Mouse (Mus musculus) olfactory bulb, adult 2 months (tissue): ENCODE results near the gene Zfp64. TPM values are rescaled to one million over a fixed set of nuclear protein-coding genes. Genes with fewer than 3 reads are reported as not detected.

Experiments
- H3K27ac ChIP-seq: fragments of 200-500 bp; 2 replicates; pipeline ENCODE4 v1.5.1; 2012; ENCODE audit warnings: low read depth, low read length; ENCODE audit not compliant: insufficient read depth
- H3K4me1 ChIP-seq: fragments of 200-500 bp; 2 replicates; pipeline ENCODE4 v1.6.1; 2012; ENCODE audit warnings: low read length; ENCODE audit not compliant: control insufficient read depth, insufficient read depth
- H3K4me3 ChIP-seq: fragments of 200-500 bp; 2 replicates; pipeline ENCODE4 v1.5.1; 2012; ENCODE audit warnings: mild to moderate bottlenecking, low read depth, low read length, moderate library complexity; ENCODE audit not compliant: insufficient read depth
- CTCF ChIP-seq: fragments of 200-500 bp; IDR thresholded peaks from 2 replicates; pipeline ENCODE4 v1.5.1; 2012; ENCODE audit warnings: low read depth, mild to moderate bottlenecking, low read length, moderate library complexity; ENCODE audit not compliant: insufficient read depth
- POLR2A ChIP-seq: fragments of 200-500 bp; IDR thresholded peaks from 2 replicates; pipeline ENCODE4 v1.6.1; 2012; ENCODE audit warnings: mild to moderate bottlenecking, low read depth, low read length, moderate library complexity; ENCODE audit not compliant: insufficient read depth
- WGBS: fragments of 180-500 bp; shearing (Covaris S2); methylation state at CpG from one replicate; pipeline ENCODE4 v1.1.7; 2018; 5-methylcytosine and 5-hydroxymethylcytosine counted together
- polyA plus RNA-seq: library from polyadenylated mRNA; stranded (reverse); fragments of >200 nt; gene quantifications from 2 replicates; pipeline ENCODE4 v1.2.4, GENCODE M21; 2012; ENCODE audit warnings: low replicate concordance; ENCODE audit not compliant: missing spikeins, insufficient read depth, insufficient read length

Gene Zfp64
- polyA plus RNA-seq, 1 experiment: not detected

DNA sequence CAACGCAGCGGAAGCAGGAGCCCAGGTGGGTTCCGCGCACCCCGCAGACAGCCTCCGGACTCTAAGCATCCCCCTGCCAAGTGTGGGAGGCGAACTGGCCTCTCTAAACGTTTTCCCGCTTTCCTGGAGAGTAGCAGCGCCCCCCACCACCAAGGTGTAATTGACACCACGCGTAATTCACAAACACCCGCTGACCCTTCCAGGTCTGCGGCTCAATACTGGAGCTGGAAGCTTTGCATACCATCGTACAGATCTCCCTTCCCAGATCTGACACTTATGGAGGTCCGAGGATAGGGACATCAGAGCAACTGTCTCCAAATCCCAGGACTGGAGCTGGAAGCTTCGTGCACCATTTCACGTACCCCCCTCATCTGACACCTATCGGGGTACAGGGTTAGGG is 43.9 kb downstream of the Zfp64 start:
- TF ChIP-seq POLR2A (no peak), CTCF (no peak)
- H3K4me3 ChIP-seq: no peak overlapping the region
- H3K4me1 ChIP-seq: peaks cover 13% of the 10 kb centered on the region
- H3K27ac ChIP-seq: no peak overlapping the region
- 5% methylated on average over 19 of the region's 19 CpGs for WGBS

DNA sequence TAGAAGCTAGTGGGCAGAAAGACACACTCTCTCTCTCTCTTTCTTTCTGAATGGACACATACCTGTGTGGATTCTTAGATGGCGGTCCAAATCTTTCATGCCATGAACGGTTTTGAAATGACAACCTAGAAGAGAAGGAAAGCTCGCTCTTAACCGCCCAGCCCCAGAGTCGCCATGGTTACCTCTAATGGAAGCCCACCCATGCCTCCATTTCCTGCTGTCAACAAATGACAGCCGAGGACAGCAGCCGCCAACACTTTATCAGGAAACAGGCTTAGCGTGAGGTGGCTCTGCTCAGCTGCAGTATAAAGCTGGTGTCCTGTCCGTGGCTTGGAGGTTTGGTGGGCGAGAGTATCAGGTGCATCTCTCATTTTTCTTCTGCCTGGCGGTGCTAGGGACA is 49.4 kb downstream of the Zfp64 start:
- no peak overlapping the region for H3K4me3 ChIP-seq
- no peak overlapping the region for H3K27ac ChIP-seq
- H3K4me1 ChIP-seq: peaks cover 3% of the 10 kb centered on the region; the same call in 1 of the 2 replicates
- TF ChIP-seq POLR2A (no peak), CTCF (no peak)
- WGBS: 79% methylated on average over 11 of the region's 11 CpGs

DNA sequence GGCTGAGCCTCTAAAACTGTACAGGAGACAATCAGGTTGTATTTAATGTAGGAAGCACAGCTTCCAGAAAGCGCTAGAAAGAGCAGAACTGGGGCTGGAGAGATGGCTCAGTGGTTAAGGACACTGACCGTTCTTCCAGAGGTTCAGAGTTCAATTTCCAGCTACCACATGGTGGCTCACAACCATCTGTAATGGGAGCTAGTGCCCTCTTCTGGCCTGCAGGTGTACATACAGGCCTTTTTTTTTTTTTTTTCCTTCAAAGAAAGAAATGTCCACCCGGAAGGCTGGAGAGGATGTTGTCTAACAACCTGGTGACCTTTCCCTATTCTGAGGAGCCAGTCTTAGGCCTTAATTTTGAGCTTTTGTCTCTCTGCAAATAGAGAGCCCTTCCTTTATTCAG is 50.5 kb downstream of the Zfp64 start:
- no peak overlapping the region for H3K27ac ChIP-seq
- 88% methylated on average over 3 of the region's 3 CpGs for WGBS
- no peak overlapping the region for H3K4me3 ChIP-seq
- TF ChIP-seq CTCF (no peak), POLR2A (no peak)
- peaks cover 3% of the 10 kb centered on the region; the same call in 1 of the 2 replicates for H3K4me1 ChIP-seq

DNA sequence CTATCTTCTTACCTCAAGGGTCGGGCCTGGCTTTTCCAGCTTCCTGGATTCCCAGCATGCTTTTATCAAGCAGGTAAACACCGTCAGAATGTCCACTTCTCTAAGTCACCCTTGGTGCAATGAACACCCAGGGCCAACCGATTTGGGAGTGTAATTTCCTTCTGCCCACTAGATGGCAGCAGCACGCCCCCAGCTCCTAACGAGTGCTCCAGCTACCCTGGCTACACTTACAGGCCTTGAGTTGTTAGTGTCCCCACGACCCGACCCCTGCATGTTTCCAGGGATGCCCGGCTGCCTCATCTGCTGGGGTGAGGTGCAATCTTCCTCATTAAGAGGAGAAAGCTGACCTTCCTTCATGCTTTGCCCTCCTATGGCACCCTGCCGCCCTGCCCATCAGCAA is 51.2 kb downstream of the Zfp64 start:
- WGBS: 16% methylated on average over 9 of the region's 9 CpGs
- Histone ChIP-seq H3K27ac (no peak overlapping the region), H3K4me3 (no peak overlapping the region), H3K4me1 (peaks cover 3% of the 10 kb centered on the region; the same call in 1 of the 2 replicates)
- TF ChIP-seq CTCF (peak; percentile 42; the same call in 1 of the 2 replicates), POLR2A (no peak)

DNA sequence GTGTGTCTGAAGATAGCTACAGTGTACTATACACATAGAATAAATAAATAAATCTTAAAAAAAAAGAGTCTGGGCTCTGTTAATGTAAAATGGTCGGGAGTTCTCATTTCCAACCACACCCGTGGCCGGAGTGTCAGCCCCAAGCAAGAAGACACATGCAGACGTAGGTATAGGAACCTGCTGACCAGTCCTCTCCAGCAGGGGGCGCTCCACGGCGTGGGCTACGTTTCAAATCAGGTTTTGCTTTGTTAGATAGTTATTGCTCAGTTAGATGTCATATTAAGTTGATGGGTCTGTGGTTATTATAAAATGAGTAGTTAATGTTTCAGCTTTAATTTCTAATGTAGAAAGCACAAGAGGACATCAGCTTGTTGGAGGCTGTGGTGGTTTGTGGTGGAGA is 52.8 kb downstream of the Zfp64 start:
- no peak overlapping the region for H3K27ac ChIP-seq
- TF ChIP-seq CTCF (0 out of 2 replicates have a peak, but pooled peaks have one; percentile 35), POLR2A (no peak)

DNA sequence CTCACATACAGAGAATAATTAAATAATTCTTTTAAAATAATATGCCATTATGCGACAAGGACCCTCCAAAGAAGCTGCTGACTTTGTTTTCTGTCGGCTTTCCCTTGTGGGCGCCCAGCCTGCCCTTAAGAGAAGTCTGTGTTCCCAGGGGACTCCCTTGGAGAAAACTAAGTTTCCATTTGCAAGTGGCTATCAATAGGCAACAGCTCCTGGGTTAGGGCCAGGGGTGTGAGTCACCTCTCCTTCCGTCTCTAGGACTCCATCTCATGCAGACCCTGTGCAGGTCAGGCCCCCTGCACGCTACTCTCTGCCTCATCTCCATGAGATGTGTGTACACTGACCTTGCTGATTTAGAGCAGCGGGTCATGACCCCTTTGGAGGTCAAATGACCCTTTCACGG is 57.5 kb downstream of the Zfp64 start:
- 86% methylated on average over 7 of the region's 7 CpGs for WGBS

More for the DNA sequence above, 52.8 kb downstream of the Zfp64 start:
- H3K4me3 ChIP-seq: no peak overlapping the region
- WGBS: 33% methylated on average over 8 of the region's 8 CpGs
- peaks cover 3% of the 10 kb centered on the region; the same call in 1 of the 2 replicates for H3K4me1 ChIP-seq

DNA sequence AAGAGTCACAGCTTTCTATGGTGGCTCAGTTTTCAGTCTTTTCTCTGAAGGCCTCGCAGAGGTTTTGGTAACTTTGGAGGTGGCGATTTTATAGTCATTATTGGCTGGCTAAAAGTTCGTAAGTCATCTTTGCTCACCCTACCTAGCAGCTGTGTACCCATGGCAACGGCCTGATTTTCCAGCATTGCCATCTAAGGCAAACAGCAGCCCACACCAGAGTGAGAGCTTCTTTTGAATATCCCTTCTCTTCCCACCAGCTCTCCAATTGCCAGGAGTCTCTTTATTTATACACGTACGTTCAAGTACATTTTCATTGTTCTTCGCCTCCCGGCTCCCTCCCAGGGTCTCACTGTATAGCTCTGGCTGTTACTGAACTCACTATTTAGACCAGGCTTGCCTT is 59.9 kb downstream of the Zfp64 start:
- TF ChIP-seq POLR2A (no peak), CTCF (no peak)
- Histone ChIP-seq H3K4me3 (no peak overlapping the region), H3K4me1 (no peaks in the 10 kb centered on the region), H3K27ac (no peak overlapping the region)
- 69% methylated on average over 8 of the region's 8 CpGs for WGBS

More for the DNA sequence above, 57.5 kb downstream of the Zfp64 start:
- Histone ChIP-seq H3K27ac (no peak overlapping the region), H3K4me1 (no peaks in the 10 kb centered on the region), H3K4me3 (no peak overlapping the region)
- no peak for TF ChIP-seq CTCF
- TF ChIP-seq POLR2A: no peak

DNA sequence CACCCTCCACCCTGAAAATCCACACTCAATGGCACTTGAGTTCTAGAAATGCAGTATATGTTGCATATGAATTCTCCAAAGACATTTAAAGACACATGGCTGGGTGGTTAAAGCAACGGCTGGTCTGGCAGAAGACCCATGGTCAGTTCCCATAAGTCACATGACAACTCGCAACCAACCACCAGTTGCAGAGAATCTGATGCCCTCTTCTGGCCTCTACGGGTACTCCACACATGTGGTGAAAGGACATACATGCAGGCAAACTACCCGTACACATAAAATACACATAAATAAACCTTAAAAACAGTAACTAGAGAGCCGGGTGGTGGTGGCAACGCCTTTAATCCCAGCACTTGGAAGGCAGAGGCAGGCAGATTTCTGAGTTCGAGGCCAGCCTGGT is 60.6 kb downstream of the Zfp64 start:
- WGBS: 96% methylated on average over 7 of the region's 7 CpGs
- H3K4me3 ChIP-seq: no peak overlapping the region
- no peak overlapping the region for H3K27ac ChIP-seq
- no peak for TF ChIP-seq CTCF
- TF ChIP-seq POLR2A: no peak
- no peaks in the 10 kb centered on the region for H3K4me1 ChIP-seq

DNA sequence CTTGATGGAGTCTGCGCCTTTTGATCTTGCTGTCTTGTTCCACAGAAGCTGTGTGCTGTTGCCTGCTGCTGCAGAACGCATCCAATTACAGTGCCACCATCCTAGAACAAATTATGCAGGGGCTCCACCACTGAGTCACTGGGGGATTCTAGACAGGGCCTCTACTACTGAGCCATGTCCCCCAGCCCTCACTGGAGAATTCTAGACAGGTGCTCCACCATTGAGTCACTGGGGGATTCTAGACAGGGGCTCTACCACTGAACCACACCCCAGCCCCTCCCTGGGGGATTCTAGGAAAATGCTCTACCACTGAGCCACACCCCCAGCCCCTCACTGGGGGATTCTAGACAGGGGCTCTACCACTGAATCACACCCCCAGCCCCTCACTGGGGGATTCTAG is 63.3 kb downstream of the Zfp64 start:
- TF ChIP-seq CTCF (no peak), POLR2A (no peak)
- H3K27ac ChIP-seq: no peak overlapping the region
- H3K4me3 ChIP-seq: no peak overlapping the region
- WGBS: 86% methylated on average over 2 of the region's 2 CpGs
- no peaks in the 10 kb centered on the region for H3K4me1 ChIP-seq

DNA sequence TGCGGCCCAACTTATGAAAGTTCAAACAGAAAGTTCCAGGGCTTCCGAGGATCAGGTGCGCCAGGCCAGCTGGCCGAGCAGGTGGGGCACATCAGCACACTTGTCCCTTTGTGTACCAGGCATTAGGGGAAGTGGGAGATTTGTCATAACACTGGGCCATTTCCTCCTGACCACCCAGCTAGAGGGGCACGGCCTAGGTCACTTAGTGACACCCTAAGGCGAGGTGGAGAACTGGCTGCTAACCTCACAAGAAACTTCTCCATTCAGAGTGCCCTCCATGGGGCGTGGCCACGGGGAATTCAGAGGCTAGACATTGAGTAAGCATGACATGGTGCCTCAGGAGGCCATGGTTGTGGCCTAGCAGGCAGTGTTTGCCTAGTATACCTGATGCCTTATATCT is 70.7 kb downstream of the Zfp64 start:
- no peaks in the 10 kb centered on the region for H3K4me1 ChIP-seq
- TF ChIP-seq POLR2A (no peak), CTCF (no peak)
- H3K27ac ChIP-seq: no peak overlapping the region
- 78% methylated on average over 8 of the region's 8 CpGs for WGBS
- H3K4me3 ChIP-seq: no peak overlapping the region
